Mouse (Mus musculus) MN1 (cell line): ENCODE measurements around the gene Gm17349.
A peak's percentile ranks its signal among the peaks of the same experiment; 100 is the strongest.
"Not testable (repeated sequence)": the region's sequence is repeated elsewhere in the genome, so short reads cannot be mapped to it uniquely, and the experiment has no call there.

Experiments
- DNase-seq: peaks from one replicate; pipeline ENCODE4 v3.0.0-alpha.2; 2016; ENCODE audit warnings: low spot score

Gm17349 gene

DNA sequence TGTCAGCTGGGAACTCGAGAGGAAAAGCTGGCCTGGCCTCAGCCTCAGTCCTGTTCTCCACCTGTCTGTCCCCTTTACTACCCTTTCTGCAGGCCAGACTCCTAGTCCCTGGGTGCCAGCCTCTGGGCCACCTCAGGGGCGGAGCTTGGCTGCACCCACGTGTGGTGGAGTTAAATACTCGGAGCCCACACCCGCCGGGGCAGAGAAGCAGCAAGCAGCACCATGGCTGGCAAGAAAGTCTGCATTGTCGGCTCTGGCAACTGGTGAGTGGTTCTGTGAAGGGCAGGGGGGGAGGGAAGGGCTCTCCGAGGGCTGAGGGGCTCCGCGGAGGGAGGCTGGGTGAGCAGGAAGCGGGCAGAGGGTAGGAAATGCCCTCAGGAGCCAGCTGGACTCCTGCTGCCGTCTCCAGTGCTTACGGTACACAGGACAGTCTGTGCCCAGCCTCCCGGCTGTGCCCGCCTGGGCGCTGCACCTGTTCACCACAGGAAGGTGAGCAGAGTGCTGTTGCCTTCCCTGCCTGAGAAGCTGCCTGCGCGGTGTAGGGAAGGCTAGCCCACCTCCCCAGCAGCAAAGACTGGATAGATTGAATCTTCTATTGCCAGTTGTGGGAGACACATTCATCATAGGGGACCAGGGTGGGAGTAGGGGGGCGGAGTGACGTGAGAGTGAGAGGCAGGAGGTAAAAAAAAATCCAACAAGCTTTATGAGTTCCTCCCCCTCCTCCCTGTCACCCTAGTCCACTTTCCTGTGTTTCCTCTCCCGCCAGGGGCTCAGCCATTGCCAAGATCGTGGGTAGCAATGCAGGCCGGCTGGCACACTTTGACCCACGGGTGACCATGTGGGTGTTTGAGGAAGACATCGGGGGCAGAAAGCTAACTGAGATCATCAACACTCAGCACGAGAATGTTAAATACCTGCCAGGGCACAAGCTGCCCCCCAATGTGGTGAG is 12.4 kb upstream of the Gm17349 start, which contains the start of gene Gpd1:
Gene Gpd1 (plus strand): TSS at position 130 of the 949 bp plus-strand sequence.
- DNase-seq, result no peak

DNA sequence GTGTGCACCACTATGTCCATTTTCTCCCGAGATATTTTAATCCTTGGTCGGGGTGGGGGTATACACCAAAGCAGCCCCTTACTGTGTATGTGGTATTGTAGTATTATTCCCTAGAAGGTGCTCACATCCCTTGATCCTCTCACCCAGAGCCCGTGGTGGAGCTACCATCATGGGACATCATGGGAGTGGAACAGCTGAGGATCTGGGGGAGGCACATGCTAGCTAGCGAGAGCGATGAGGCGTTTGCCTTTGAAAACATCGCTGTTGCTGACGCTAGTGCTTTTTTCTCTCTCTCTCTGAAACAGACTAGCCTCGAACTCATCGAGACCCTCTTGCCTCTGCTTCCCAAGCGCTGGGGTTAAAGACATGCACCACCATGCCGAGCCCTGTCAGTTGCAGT is 11.5 kb upstream of the Gm17349 start:
- DNase-seq, result no peak

DNA sequence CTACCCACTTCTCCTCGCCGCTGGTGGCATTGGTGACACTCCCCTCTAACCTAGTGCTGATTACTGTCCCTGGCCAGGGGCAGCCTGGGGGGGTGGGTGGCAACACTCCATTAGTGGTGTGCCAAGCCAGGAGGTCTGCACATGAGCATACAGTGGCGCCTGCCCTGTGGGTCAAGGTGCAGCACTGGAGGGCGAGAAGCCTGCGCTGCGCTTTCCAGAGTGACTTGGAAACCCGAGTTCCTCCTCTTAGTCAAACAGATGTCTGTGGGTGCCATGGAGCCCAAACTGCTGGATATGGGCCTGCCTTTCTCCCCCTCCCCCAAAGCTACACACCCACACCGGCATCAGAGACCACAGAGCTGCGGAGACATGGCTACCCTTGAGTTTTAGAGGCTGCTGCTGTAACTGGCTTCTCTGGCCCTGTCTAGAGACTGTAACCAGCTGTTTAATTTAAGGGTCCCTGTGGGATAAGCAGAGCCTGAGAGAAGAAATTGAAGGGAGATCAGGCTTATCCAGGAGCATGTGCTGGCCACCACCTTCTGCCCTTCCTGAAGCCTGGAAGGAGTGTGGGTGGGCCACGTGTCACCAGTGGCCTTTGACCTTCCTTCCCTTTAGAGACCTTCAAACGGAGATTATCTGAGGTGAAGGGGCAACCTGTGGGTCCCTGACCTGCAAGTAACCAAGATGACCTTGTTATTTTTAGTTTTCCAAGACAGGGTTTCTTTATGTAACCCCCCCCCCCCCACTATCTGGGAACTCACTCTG is 10.9 kb upstream of the Gm17349 start:
- DNase-seq, result peak; percentile 65

DNA sequence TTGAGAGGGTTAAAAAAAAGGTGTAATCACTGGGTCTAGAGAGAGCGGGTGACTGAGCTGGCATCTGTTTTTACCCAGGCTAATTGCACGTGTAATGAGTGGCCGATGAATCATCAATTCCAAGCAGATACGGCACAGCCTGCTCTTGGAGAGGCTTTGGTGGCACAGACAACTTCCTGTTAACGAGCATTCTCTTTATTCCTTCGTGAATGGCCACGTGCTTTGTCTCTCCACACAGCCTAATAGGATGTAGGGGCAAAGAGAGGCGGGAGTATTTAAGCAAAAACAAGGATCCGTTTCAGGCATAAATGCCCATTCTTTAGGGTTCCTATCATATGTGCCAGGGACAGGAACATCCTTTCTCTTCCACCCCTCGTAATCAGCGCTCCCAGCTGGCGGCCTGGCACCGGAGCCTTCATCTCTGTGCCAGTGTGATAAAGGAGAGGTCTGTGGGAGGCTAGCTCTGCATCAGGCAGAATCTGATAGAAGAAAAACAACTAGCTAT is 10.1 kb upstream of the Gm17349 start:
- peak; percentile 86 for DNase-seq

DNA sequence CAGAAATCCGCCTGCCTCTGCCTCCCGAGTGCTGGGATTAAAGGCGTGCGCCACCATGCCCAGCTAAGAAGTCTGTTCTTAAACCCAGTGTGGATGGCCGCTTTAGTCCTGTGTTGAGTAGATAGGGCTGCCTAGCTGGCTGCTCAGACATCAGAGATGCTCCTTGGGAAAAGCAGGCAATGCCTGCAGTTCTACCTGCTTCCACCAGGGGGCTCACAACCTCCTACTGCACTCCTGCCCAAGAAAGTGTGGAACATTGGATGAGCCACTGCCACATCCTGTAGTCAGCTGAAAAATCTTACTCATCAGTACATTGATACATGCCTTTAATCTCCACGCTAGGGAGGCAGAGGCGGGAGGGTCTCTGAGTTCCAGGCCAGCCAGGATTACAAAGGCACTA is 9.6 kb upstream of the Gm17349 start:
- peak; percentile 92 for DNase-seq

DNA sequence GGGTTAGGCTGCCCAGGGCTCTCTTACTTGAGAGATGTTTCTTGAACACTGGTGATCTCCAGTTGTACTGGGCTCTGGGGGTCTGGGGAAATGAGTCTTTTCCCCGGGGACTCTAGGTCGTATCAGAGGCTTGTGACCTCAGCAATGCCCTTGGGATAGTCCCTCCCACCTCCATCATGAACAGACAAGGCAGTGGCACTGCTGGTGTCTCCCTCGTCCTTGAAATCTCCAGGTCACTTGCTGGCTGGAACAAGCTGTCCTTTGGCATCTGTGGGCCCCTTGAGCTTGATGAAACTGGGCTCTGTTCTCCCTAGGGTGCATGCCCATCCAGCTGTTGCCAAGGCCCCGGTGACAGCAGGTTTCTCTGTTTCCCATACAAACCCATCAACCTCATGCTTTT is 8.9 kb upstream of the Gm17349 start:
- no peak for DNase-seq

DNA sequence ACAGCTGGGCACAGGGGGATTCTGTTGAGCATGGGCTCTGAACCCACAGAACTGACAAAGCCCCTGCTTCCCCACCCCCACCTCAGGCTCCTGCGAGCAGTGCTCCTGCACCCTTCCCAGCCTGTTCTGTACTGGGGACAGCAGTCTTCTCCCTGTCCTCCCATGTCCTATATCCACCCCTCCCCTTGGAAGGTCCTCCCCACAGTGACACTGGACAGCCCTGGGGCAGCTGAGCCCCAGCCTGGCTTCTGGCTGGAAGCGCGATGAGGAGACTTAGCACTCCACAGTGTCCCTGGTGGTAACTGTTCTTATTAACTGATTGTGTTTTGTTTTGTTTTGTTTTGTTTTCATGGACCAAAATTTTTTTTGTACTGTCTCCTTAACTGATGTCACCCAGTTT is 8.3 kb upstream of the Gm17349 start:
- peak; percentile 57 for DNase-seq

DNA sequence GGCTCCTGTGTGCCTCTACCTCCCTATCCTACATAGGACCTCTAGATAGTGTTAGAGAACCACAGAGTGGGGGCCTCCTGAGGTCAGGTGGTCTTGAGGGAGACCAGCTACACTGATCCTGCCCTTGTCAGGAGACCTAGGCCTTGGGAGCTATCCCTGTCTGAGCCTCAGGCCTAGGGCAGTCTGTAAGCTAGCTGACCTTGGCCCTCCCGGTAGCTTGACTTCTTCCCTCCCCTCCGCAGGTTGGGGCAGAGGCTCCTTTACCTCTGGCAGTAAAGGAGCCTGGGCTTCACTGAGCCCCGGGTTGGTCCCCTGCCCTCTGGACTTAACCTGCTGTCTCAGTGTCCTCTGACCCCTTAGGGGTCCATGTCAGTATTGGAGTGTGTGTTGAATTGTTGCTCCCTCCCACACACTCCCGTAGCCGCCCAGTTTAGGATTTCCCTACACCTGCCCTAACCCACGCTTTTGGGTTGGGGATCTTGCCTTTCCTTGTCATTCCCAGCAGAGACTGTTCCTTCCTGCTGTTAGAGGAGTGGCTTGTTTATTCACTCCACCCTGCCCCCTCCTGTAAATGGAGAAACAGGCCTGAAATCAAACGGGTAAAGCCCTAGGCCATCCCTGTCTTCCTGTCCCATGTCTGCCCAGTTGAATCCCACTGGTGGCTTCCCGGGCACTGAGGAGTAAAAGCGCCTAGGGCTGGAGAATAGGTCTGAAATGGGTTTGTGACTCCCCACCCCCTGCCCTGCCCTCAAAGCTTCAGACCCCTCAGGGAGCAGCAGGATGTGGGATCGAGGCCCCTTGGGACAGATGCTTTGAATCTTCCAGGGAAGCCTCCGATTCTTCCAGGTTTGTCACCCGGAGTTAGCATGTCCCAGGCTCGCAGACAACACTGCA is 7.6 kb upstream of the Gm17349 start:
- DNase-seq, result no peak

DNA sequence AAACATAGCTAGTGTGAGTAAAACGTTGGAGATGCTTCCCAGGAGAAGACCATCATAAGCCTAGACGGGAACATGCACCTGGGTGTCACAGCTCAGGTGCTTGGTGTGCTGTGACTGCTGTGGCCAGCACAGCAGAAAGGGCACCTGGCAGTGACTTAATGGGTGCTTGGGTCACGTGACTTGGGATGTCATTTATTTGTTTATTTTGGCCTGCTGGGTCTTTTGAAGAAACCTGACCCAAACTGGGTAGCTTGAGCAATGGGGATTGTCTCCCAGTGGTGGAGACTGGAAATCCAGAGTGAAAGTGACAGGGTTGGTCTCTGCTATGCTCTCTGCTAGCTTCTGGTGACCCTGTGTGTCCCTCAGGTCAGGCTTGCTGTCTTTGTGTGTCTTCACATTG is 6.2 kb upstream of the Gm17349 start:
- no peak for DNase-seq

DNA sequence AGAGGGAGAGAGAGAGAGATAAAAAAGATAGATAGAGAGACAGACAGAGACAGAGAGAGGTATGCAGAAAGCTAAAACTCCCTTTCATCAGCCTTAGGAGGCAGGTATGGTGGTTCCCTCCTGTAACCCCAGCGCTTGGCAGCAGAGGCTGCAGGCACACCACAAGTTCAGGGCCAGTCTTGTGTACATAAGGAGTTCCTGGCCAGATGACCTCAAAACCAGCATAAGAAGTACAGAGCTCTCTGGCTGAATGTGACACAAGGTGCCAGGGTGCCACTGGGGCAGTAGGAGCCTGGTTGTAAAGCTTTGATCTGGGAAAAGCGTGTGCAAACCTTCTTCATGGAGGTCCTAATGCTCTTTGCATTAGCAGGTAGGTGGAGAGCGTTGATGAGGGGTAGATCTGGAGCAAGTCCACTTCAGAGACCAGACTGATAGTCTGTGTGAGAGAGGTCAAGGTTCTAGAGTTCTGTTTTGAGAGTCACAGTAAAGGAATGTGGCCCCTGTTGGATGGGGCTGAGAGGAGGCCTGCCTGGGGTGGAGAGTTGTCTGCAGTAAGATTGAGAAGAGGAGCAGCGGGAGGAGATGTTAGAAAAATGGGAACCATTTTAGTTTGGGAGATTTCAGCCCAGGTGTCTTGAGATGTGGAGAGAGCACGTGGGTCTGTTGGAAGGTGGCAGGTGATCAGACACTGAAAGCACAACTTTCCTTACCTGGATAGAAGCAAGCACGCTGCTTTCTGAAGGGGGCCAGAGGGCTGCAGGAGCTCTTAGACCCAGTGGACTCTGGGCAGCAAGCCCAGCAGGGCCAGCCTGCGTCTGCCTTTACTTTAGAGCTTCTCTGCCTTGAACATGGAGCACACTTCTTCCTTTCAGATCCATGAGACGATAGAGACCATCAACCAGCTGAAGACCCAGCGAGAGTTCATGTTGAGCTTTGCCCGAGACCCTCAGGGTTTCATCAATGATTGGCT is 5.2 kb upstream of the Gm17349 start:
- DNase-seq, result no peak

DNA sequence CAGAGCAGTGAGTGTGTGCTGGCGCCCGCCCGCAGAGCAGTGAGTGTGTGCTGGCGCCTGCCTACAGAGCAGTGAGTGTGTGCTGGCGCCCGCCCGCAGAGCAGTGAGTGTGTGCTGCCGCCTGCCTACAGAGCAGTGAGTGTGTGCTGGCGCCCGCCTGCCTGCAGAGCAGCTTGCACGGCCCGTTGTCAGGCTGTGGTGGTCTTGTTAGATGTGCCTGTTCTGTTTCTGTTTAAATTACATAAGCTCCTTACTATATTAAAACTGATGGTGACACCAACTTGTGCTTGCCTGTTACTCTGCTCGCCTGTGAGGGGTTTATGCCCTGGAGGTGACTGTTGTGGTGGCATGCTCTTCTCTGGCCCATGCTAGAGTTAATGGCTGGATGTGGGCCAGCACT is 2.9 kb upstream of the Gm17349 start:
- no peak for DNase-seq

DNA sequence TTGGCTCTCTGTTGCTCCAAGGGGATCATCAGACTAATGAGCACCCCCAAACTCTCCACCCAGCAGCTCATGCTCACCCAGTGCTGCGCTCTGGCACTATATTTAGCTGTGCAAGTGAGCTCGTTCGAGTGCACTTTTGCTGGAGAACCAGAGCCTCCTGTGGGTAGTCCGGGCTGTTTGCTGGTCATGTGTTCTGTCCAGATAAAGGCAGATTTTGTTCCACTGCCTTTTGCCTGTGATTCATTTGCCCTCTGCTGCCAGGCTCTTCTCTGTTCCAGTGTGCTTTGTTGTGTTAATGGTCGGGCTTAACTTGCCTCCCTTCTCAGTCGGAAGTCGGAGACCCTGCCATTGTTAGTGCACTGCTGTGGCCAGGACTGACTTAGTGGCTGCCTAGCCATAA is 409 bp downstream of the Gm17349 start:
- peak; percentile 74 for DNase-seq

DNA sequence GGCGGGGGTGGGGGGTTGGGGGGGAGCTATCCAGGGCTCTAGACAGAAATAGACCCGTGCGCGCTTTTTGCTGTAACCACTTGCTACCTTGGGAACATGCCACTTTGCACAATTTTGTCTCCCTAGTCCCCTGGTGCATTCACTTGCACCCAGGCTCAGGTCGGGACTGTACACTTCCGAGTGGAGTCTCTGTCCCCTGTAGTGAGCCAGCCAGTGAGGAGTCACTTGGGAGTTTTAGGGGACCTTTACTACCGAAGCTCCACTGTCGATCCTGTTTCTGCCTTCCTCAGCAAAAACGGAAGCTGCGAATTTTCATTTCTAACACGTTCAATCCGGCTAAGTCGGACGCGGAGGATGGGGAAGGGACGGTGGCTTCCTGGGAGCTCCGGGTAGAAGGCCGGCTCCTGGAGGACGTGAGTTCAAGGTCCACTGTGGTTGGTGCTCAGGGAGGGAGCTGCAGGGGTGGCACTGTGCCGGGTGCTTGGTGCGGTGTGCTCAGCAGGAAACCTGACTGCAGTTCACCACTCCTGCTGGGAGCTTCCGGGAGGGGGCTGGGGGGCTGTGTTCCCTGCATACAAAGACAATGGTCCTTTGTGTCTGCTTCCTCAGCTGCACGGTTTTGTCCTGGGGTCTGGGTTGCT is 1.1 kb downstream of the Gm17349 start:
- DNase-seq, result peak; percentile 51

DNA sequence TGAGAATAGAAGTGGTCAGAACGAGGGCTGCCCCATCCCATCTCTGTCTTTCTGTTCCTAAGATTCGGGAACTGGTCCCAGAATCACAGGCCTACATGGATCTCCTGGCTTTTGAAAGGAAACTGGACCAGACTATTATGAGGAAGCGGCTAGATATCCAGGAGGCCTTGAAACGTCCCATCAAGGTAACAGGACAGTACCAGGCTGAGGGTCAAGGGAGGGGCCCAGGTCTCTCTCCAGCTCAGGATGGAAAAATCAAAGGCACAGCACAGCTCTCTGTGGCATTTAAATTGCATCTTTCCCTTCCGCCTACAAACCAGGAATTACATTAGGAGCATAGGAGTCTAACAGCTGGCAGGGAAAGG is 1.6 kb downstream of the Gm17349 start:
- DNase-seq, result no peak

DNA sequence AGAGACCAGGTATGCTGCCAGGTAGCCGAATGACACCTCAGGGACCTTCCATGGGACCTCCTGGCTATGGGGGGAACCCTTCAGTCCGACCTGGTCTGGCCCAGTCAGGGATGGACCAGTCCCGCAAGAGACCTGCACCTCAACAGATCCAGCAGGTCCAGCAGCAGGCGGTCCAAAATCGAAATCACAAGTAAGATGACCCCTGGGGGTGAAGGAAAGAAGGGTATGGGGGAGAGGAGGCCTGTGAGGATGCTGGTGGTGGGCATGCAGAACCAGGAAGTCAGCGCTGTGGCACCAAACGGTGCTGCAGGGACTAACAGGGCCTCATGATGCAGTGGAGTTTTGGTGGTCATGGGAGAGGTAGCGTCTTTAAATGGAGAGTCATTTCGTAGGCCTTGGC is 2.2 kb downstream of the Gm17349 start:
- no peak for DNase-seq

DNA sequence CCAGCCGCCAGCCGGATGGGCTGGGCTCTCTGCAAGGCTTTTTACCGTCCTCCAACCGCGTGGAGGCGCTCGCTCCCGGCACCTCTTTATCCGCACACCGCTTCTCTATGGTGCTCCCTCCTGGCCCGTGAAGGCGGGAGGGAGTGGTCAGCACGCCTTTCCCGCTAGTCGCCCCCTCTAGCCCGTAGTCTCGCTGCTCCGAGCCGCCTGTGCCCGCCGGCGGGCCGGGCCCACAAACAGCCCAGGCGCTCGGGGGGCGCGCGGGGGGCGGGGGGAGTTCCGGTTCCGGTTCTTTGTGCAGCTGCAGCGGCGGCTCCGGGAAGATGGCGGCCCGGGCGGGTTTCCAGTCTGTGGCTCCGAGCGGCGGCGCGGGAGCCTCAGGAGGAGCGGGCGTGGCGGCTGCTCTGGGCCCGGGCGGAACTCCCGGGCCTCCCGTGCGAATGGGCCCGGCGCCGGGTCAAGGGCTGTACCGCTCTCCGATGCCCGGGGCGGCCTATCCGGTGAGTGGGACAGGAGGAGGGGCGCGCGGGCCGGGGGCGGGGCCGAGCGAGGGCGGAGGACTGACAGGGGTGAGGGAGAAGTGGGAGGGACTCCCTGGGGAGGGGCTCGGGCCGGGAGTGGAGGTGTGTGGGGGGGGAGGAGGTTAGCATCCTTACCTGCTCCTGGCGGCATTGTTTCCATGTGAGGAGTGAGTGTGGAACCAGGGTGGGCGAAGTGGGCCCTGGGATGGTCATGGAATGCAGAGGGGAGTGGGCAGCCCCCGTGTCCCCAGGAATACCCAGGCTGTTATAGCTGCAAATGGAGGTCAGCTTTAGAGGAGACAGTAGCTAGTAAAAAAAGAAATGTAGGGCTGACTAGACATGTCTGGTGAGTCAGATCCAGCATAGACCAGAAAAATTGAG is 3.0 kb downstream of the Gm17349 start, which contains the start of gene Smarcd1:
Gene Smarcd1 (plus strand): TSS at position 131 of the 902 bp plus-strand sequence.
- DNase-seq, result peak; percentile 98

DNA sequence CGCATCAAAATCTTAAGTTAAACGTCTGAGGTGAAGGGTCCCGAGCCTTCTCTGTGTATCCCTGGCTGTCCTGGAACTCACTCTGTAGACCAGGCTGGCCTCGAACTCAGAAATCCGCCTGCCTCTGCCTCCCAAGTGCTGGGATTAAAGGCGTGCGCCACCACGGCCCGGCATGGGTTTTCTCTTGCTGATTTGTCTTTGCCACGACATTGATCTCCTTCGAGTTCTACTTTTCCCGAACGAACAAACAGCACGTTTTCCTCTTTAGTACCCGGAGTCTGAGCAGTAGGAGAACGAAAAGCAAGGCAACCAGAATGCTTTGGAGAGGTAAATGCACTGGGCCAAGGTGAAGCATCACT is 3.7 kb downstream of the Gm17349 start:
- not testable (repeated sequence) for DNase-seq

DNA sequence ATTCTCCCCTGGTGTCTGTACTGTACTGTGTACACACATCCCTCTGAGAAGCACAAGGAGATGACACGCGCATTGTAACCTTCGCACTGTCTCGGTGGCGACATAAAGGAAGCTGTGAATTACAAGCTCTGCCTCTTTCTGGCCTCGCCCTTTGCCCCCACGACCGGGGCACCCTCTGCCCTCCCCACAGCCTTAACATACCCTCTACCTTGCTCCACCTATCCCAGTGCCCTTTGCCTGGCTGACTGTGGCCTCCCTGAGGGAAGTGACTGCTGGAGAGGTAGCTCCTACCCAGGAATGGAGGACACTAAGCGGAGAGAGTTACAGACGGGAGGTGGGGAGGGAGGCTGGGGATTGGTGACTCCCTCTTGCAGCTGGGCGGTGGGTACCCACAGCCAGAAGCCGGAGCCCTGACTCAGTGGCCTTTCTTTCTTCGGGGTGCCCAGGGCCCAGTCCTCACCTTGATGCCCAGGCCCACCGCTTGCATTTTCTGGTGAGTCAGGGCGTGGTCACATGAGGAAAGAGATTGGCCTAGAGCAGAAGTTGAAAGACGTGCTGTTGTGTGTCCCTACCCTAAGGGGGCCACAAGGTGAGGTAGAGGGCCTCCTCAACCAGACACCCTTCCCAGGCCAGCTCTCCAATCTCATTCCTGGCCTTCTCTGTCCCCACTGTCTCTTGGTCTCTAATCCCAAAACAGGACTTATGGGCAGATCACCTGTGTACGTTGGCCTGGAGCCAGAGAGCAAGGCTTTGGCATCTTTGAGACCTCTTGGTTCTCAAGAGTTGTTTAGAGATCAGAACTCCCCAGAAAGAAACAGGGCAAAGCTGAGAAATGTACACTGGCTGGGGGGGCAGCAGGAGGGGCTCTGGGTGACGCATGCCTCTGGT is 4.8 kb downstream of the Gm17349 start:
- no peak for DNase-seq
